Mouse (Mus musculus) adrenal gland (tissue): ENCODE data around the gene Olfr970.
"Not testable (repeated sequence)": the region's sequence is repeated elsewhere in the genome, so short reads cannot be mapped to it uniquely, and the experiment has no call there.

Experiments
- intact Hi-C: fragments of 180-260 bp; cut with DNase I; formaldehyde crosslinking; loops from one replicate; pipeline ENCODE4 v1.15.1; 2025
- long read RNA-seq, 2 experiments: library from polyadenylated mRNA; unstranded; transcript quantifications; one replicate each; pipeline ENCODE4 v2.0.0; 2020; ENCODE audit warnings: borderline replicate concordance in 1 of 2; ENCODE audit not compliant: insufficient replicate concordance in 1 of 2

Olfr970 gene
- long read RNA-seq, experiment 1: 0 reads
- long read RNA-seq, experiment 2: 0 reads

- intact Hi-C loops: no loop called here
Measured at GRCm38 (mm10) chr9:39808560-39808959, at the start of gene Olfr970. TSS of gene Olfr970 (plus strand) at chr9:39808860.

GRCm38 (mm10) chr9:39783153-39783552, 25.5 kb upstream of the Olfr970 start, which contains the start of gene Olfr968:
TSS of gene Olfr968 (minus strand) at chr9:39783253.
- intact Hi-C loops: no loop called here

DNA sequence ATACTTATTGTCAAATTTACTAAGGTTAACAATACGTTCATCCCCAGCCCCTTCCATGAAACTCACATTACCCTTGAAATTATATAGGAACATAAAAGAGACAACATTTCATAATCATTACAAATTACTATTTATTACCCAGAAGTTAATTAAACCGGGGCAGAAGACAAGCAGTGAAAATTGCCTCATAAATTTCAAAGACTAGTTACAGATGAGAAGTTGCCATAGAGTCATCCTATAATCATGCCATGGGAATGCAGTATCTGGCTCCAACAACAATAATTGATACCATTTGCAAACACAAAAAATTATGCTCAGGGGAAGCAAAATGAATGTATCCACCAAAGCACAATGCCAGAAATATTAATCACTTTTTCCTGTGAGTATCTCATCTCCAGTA, 18.1 kb upstream of the Olfr970 start, which contains the start of gene Olfr969:
TSS of gene Olfr969 (plus strand) at position 388 of the 400 bp plus-strand sequence.
- intact Hi-C loops: no loop called here

- intact Hi-C loops: not testable (repeated sequence)
Measured at GRCm38 (mm10) chr9:39836576-39836975, 27.9 kb downstream of the Olfr970 start, which contains the start of gene Olfr971. TSS of gene Olfr971 (plus strand) at chr9:39836876.

- intact Hi-C loops: no loop called here
Measured at GRCm38 (mm10) chr9:39866122-39866521, 57.5 kb downstream of the Olfr970 start, which contains the start of gene Olfr972. TSS of gene Olfr972 (plus strand) at chr9:39866422.
